Mouse (Mus musculus) kidney, embryonic 15.5 days (tissue): ENCODE measurements around the gene Grk6. TPM values are rescaled to one million over a fixed set of nuclear protein-coding genes. Genes with fewer than 3 reads are reported as not detected.
A peak's percentile ranks its signal among the peaks of the same experiment; 100 is the strongest.

Experiments used
- ATAC-seq: fragments of 200-750 bp; cut with Nextera tagmentation; replicated peaks from 2 replicates; pipeline ENCODE4 v1.8.0; 2017; ENCODE audit warnings: moderate TSS enrichment; ENCODE audit not compliant: low FRiP score
- H3K27ac ChIP-seq: fragments of 300-500 bp; sonication (generic); 2 replicates; pipeline ENCODE4 v1.5.1; 2015; ENCODE audit warnings: mild to moderate bottlenecking, inconsistent platforms
- H3K27me3 ChIP-seq: fragments of 300-500 bp; sonication (generic); 2 replicates; pipeline ENCODE4 v1.6.1; 2015; ENCODE audit warnings: inconsistent platforms
- H3K36me3 ChIP-seq: fragments of 300-500 bp; sonication (generic); 2 replicates; pipeline ENCODE4 v1.6.1; 2015; ENCODE audit warnings: inconsistent platforms
- H3K4me1 ChIP-seq: fragments of 300-500 bp; sonication (generic); 2 replicates; pipeline ENCODE4 v1.6.1; 2015; ENCODE audit warnings: inconsistent platforms
- H3K4me2 ChIP-seq: fragments of 300-500 bp; sonication (generic); 2 replicates; pipeline ENCODE4 v1.6.1; 2015; ENCODE audit warnings: moderate library complexity, mild to moderate bottlenecking, inconsistent platforms
- H3K4me3 ChIP-seq: fragments of 300-500 bp; sonication (generic); replicated peaks from 2 replicates; pipeline ENCODE4 v1.5.1; 2015; ENCODE audit warnings: mild to moderate bottlenecking, inconsistent platforms
- H3K9ac ChIP-seq: fragments of 300-500 bp; sonication (generic); 2 replicates; pipeline ENCODE4 v1.6.1; 2015; ENCODE audit warnings: mild to moderate bottlenecking, inconsistent platforms
- H3K9me3 ChIP-seq: fragments of 300-500 bp; sonication (generic); replicated peaks from 2 replicates; pipeline ENCODE4 v1.6.1; 2016; ENCODE audit warnings: inconsistent platforms
- WGBS: fragments of 180-500 bp; shearing (Covaris S2); methylation state at CpG from one replicate; pipeline ENCODE4 v1.1.7; 2015; ENCODE audit warnings: mixed read lengths; 5-methylcytosine and 5-hydroxymethylcytosine counted together
- microRNA-seq: library from miRNA; unstranded; fragments of <30 nt; microRNA quantifications from one replicate; pipeline ENCODE4, GENCODE M21; 2016
- polyA plus RNA-seq: library from polyadenylated mRNA; unstranded; fragments of >200 nt; fragmentation: Nextera tagmentation; extraction: Ambion mirVana; gene quantifications from 2 replicates; pipeline ENCODE4 v1.2.1, GENCODE M21; 2015

The Grk6 gene
- polyA plus RNA-seq, 1 experiment from 2014 or later: 45.9 TPM

GRCm38 (mm10) chr13:55500575-55500974, 55.7 kb downstream of the Grk6 start:
- Histone ChIP-seq H3K27ac (no peak overlapping the region), H3K9ac (no peak overlapping the region), H3K27me3 (no peaks in the 10 kb centered on the region), H3K4me3 (no peak overlapping the region), H3K36me3 (peaks cover 90% of the 10 kb centered on the region), H3K4me1 (peaks cover 6% of the 10 kb centered on the region; the same call in 1 of the 2 replicates), H3K9me3 (no peaks in the 10 kb centered on the region), H3K4me2 (no peak overlapping the region)
- ATAC-seq: no peak
- WGBS: 76% methylated on average over 10 of the region's 10 CpGs

- no peak overlapping the region for H3K27ac ChIP-seq
- H3K4me3 ChIP-seq: no peak overlapping the region
- peaks cover 98% of the 10 kb centered on the region for H3K36me3 ChIP-seq
- no peaks in the 10 kb centered on the region for H3K4me1 ChIP-seq
- WGBS: 93% methylated on average over 8 of the region's 8 CpGs
- H3K27me3 ChIP-seq: no peaks in the 10 kb centered on the region
- no peak overlapping the region for H3K4me2 ChIP-seq
- no peaks in the 10 kb centered on the region for H3K9me3 ChIP-seq
- ATAC-seq: no peak
- no peak overlapping the region for H3K9ac ChIP-seq
These were observed 57.5 kb downstream of the Grk6 start for GRCm38 (mm10) chr13:55502405-55502804.

GRCm38 (mm10) chr13:55504390-55504789, 59.5 kb downstream of the Grk6 start:
- WGBS: 83% methylated on average over 5 of the region's 5 CpGs
- ATAC-seq: no peak

DNA sequence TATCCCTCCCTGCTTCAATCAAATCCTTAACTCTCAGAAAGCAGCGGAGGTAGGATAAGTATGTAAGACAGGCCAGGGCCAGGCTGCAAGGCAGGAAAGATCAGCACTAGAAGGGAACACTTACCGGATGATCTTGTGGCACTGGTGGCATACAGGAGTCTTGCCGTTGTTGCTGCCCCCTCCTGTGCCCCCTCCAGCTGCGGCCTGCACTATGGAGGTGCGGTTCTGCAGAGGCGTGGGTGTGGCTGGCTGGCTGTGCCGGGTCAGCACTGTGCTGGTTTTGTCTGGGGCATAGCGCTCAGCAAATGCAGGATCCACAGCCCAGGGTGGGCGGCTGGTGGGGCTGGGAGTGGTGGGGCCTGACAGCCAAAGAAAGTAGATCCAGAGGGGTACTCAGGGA, 60.9 kb downstream of the Grk6 start:
- no peaks in the 10 kb centered on the region for H3K27me3 ChIP-seq
- H3K4me2 ChIP-seq: no peak overlapping the region
- H3K9ac ChIP-seq: no peak overlapping the region
- peaks cover 13% of the 10 kb centered on the region for H3K4me1 ChIP-seq
- no peak for ATAC-seq
- no peaks in the 10 kb centered on the region for H3K9me3 ChIP-seq
- H3K4me3 ChIP-seq: no peak overlapping the region
- WGBS: 91% methylated on average over 9 of the region's 9 CpGs
- H3K36me3 ChIP-seq: peaks cover 97% of the 10 kb centered on the region
- H3K27ac ChIP-seq: no peak overlapping the region

More at GRCm38 (mm10) chr13:55504390-55504789, 59.5 kb downstream of the Grk6 start:
- H3K27ac ChIP-seq: no peak overlapping the region
- H3K4me2 ChIP-seq: no peak overlapping the region
- H3K4me3 ChIP-seq: no peak overlapping the region
- no peak overlapping the region for H3K9ac ChIP-seq
- H3K27me3 ChIP-seq: no peaks in the 10 kb centered on the region
- no peaks in the 10 kb centered on the region for H3K9me3 ChIP-seq
- peaks cover 100% of the 10 kb centered on the region for H3K36me3 ChIP-seq
- no peaks in the 10 kb centered on the region for H3K4me1 ChIP-seq

DNA sequence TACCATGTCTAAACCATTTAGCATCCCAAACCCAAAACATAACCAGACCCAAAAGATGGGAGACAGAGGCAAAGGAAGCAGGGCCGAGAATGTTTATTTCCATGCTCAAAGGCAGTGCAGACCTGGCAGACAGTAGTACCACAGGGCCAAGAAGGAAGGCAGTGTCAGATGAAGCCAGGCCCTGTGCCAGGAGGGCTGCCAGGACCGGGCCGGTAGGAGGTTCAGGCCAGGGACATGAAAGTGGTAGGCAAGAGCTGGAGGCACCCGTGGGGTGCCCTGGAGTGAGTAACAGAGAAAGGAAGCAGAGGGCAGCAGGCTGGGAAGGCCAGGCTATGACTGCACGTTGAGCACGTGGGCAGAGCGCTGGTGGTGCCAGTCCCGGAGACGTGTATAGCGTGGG, 61.8 kb downstream of the Grk6 start:
- ATAC-seq: no peak
- WGBS: 94% methylated on average over 10 of the region's 10 CpGs
- H3K4me1 ChIP-seq: peaks cover 21% of the 10 kb centered on the region

DNA sequence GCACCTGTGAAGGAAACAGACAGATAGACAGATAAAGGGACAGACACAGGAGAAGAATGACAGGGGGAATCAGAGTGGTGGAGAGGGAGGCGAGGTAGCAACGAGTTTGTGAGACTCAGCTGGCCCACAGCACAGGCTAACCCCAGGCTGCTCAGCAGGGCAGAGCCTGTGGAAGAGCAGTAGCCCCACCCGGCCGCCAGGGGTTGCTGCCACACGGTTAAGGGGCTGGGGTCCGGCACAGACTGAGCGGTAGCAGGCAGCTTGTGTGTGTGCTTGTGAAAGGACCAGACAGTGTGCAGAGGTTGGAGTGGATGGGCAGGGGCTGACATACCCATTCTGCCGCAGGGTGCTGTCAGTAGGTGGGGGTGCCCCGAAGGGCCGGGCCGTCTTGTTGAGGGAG, 63.0 kb downstream of the Grk6 start:
- no peaks in the 10 kb centered on the region for H3K9me3 ChIP-seq
- 71% methylated on average over 11 of the region's 11 CpGs for WGBS
- no peak overlapping the region for H3K27ac ChIP-seq
- ATAC-seq: no peak
- no peak overlapping the region for H3K9ac ChIP-seq
- no peak overlapping the region for H3K4me2 ChIP-seq
- peaks cover 76% of the 10 kb centered on the region for H3K36me3 ChIP-seq
- peaks cover 31% of the 10 kb centered on the region for H3K4me1 ChIP-seq
- H3K27me3 ChIP-seq: no peaks in the 10 kb centered on the region
- H3K4me3 ChIP-seq: no peak overlapping the region

More for the DNA sequence above, 61.8 kb downstream of the Grk6 start:
- no peaks in the 10 kb centered on the region for H3K27me3 ChIP-seq
- no peak overlapping the region for H3K4me3 ChIP-seq
- H3K9me3 ChIP-seq: no peaks in the 10 kb centered on the region
- H3K4me2 ChIP-seq: no peak overlapping the region
- peaks cover 88% of the 10 kb centered on the region for H3K36me3 ChIP-seq
- H3K9ac ChIP-seq: no peak overlapping the region
- H3K27ac ChIP-seq: no peak overlapping the region

DNA sequence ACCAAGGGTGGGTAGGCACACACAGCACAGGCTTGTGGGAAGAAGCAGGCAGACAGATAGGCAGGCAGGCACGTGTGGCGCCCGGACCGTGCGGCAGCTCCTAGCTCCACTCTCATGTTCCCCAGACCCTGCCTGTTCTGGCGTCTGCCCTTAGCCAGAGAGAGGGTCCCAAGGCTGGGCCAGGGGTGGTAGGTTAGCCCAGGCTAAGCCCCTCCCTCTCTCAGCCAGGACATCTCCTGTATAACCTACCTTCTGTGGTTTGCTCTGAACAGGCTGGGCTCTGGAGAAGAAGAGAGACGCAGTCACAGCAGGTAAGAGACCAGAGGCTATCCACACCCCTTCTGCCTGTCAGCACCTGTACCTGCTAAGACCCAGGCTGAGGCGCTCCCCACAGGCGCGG, 63.7 kb downstream of the Grk6 start:
- Histone ChIP-seq H3K9ac (no peak overlapping the region), H3K4me3 (no peak overlapping the region), H3K4me1 (peaks cover 33% of the 10 kb centered on the region), H3K27me3 (no peaks in the 10 kb centered on the region), H3K36me3 (peaks cover 70% of the 10 kb centered on the region), H3K4me2 (no peak overlapping the region), H3K27ac (no peak overlapping the region), H3K9me3 (no peaks in the 10 kb centered on the region)
- WGBS: 95% methylated on average over 10 of the region's 10 CpGs
- no peak for ATAC-seq

DNA sequence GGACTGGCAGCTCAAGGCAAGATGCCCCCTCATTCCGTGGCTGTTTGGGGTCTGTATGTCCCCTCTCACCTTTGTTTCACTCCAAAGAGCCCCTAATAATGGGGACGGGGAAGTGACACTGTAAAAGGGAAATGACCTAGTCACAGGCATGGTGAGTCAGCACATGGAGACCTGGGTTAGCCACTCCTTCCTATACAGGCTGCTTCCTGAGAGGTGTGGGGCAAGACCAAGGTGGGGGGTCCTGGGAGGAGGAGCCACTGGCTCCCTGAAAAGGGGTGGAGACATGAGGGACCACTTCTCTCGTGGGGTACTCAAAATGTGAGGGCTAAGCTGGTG, 65.4 kb downstream of the Grk6 start:
- H3K4me2 ChIP-seq: peak overlapping the region; percentile 89
- ATAC-seq: no peak
- H3K4me1 ChIP-seq: peaks cover 37% of the 10 kb centered on the region
- peaks cover 52% of the 10 kb centered on the region for H3K36me3 ChIP-seq
- H3K4me3 ChIP-seq: peak overlapping the region; percentile 89; the same call in 1 of the 2 replicates
- H3K27me3 ChIP-seq: peaks cover 6% of the 10 kb centered on the region; the same call in 1 of the 2 replicates
- H3K9ac ChIP-seq: no peak overlapping the region
- H3K27ac ChIP-seq: peak overlapping the region; percentile 94
- WGBS: 26% methylated on average over 3 of the region's 3 CpGs
- H3K9me3 ChIP-seq: no peaks in the 10 kb centered on the region

Small RNAs within 50 kb of the gene (microRNA-seq; reads per million reads assigned to microRNA genes)
- not detected for gene Mir6943
- gene Mir6944: 15.1 reads per million, percentile 35 among the genes with 10 or more reads in this experiment
- gene Mir6945: not detected

Other genes with a start within 250 kb of the Grk6 start
- 65.1 and 66.9 TPM in 2 replicates for gene Nsd1, start 235.3 kb upstream of the Grk6 start, polyA plus RNA-seq
- gene Prelid1, start 124.6 kb upstream of the Grk6 start, polyA plus RNA-seq: 439 and 464 TPM in 2 replicates
- gene Rab24, start 123.1 kb upstream of the Grk6 start, polyA plus RNA-seq: 81.9 and 87.7 TPM in 2 replicates
- gene Mxd3, start 115.2 kb upstream of the Grk6 start, polyA plus RNA-seq: 26.8 and 31.0 TPM in 2 replicates
- 115 and 118 TPM in 2 replicates for gene Lman2, start 82.3 kb upstream of the Grk6 start, polyA plus RNA-seq
- gene Rgs14, start 75.3 kb upstream of the Grk6 start, polyA plus RNA-seq: 1.1 and 1.3 TPM in 2 replicates
- gene Slc34a1, start 46.9 kb upstream of the Grk6 start, polyA plus RNA-seq: 163 and 180 TPM in 2 replicates
- not detected in 2 replicates for gene Pfn3, start 29.8 kb upstream of the Grk6 start, polyA plus RNA-seq
- gene F12, start 18.3 kb upstream of the Grk6 start, polyA plus RNA-seq: 0.59 and 2.1 TPM in 2 replicates
- gene Prr7, start 19.2 kb downstream of the Grk6 start, polyA plus RNA-seq: 0.70 and 0.75 TPM in 2 replicates
- gene Dbn1, start 43.0 kb downstream of the Grk6 start, polyA plus RNA-seq: 168 and 193 TPM in 2 replicates
- gene Pdlim7, start 68.6 kb downstream of the Grk6 start, polyA plus RNA-seq: 141 and 169 TPM in 2 replicates
- 2.9 and 3.0 TPM in 2 replicates for gene Dok3, start 84.2 kb downstream of the Grk6 start, polyA plus RNA-seq
- 80.4 and 87.4 TPM in 2 replicates for gene Ddx41, start 91.6 kb downstream of the Grk6 start, polyA plus RNA-seq
- gene Fam193b, start 126.0 kb downstream of the Grk6 start, polyA plus RNA-seq: 35.1 and 43.2 TPM in 2 replicates
- gene Tmed9, start 128.7 kb downstream of the Grk6 start, polyA plus RNA-seq: 160 and 246 TPM in 2 replicates
- gene B4galt7, start 154.8 kb downstream of the Grk6 start, polyA plus RNA-seq: 25.9 and 28.9 TPM in 2 replicates
- gene Caml, start 177.9 kb downstream of the Grk6 start, polyA plus RNA-seq: 55.2 and 60.7 TPM in 2 replicates
- gene Ddx46, start 190.0 kb downstream of the Grk6 start, polyA plus RNA-seq: 38.0 and 38.7 TPM in 2 replicates
- gene B230219D22Rik, start 248.1 kb downstream of the Grk6 start, polyA plus RNA-seq: 63.0 and 64.1 TPM in 2 replicates